Mouse (Mus musculus): Measurements from ENCODE around the gene Serinc5. TPM values are rescaled to one million over a fixed set of nuclear protein-coding genes. Genes with fewer than 3 reads are reported as not detected.

Gene Serinc5
- polyA plus RNA-seq, 1 experiment from 2014 or later: 10.6 TPM

DNA sequence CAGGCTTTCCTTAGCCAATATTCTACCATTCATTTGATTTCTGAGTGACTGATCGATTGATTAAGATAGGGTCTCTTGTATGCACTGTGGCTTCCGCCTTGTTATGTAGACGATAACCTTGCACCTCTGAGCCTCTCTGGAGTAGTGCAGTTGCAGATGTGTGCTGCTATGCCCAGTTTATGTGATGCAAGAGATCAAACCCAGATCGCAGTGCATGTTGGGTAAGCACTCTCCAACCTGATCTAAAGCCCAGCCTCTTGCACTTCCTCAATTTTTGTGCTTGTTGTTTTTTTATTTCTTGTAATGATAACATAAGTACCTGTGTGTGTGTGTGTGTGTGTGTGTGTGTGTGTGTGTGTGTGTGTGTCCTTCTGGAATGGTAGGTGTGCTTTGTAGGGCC lies 132.0 kb downstream of the Serinc5 start:
- WGBS: 88% methylated on average over 4 of the region's 4 CpGs
- Histone ChIP-seq H3K9me3 (replicated peaks) (no peaks in the 10 kb centered on the region), H3K27ac (replicated peaks) (no peak overlapping the region), H3K4me3 (no peak overlapping the region), H3K27me3 (ENCODE audit: low read depth, poor library complexity, severe bottlenecking) (no peaks in the 10 kb centered on the region), H3K4me1 (peaks cover 4% of the 10 kb centered on the region; the same call in 1 of the 2 replicates), H3K36me3 (no peaks in the 10 kb centered on the region)
- no peak for DNase-seq (ENCODE audit: low spot score)

DNA sequence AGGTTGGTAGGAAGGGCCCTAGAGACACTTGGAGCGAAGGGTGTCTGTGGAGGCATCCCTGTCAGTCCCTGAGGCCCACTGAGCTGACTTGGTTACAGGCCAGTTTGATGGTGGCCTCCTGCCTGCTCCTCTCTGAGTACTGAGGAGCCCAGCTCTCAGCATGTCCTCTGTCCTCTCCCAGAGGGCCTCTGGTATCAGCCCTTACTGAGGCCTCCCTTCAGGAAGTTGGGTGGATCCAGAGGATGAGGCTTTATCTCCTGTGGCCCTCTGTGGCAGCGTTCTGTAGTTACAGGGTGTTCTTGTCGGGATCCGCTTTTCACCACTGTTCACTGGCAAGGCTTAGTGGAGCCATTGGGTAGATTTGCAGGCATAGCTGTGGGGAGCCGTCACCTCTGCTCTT lies 132.4 kb downstream of the Serinc5 start:
- no peak for DNase-seq (ENCODE audit: low spot score)
- 68% methylated on average over 5 of the region's 5 CpGs for WGBS

GRCm38 (mm10) chr13:92750976-92751518 lies 140.2 kb downstream of the Serinc5 start:
- peak; percentile 68 for DNase-seq (ENCODE audit: low spot score)
- no peaks in the 10 kb centered on the region for H3K9me3 ChIP-seq (replicated peaks)
- no peak overlapping the region for H3K27ac ChIP-seq (replicated peaks)
- peaks cover 8% of the 10 kb centered on the region for H3K4me1 ChIP-seq
- no peaks in the 10 kb centered on the region for H3K27me3 ChIP-seq (ENCODE audit: low read depth, poor library complexity, severe bottlenecking)
- H3K36me3 ChIP-seq: no peaks in the 10 kb centered on the region
- H3K4me3 ChIP-seq: no peak overlapping the region
- WGBS: 33% methylated on average over 7 of the region's 7 CpGs

More for the DNA sequence above, 132.4 kb downstream of the Serinc5 start:
- H3K9me3 ChIP-seq (replicated peaks): no peaks in the 10 kb centered on the region
- no peak overlapping the region for H3K4me3 ChIP-seq
- H3K36me3 ChIP-seq: no peaks in the 10 kb centered on the region
- H3K27ac ChIP-seq (replicated peaks): no peak overlapping the region
- no peaks in the 10 kb centered on the region for H3K27me3 ChIP-seq (ENCODE audit: low read depth, poor library complexity, severe bottlenecking)
- H3K4me1 ChIP-seq: peaks cover 4% of the 10 kb centered on the region; the same call in 1 of the 2 replicates

GRCm38 (mm10) chr13:92751726-92752565 lies 141.1 kb downstream of the Serinc5 start:
- H3K4me1 ChIP-seq: peaks cover 14% of the 10 kb centered on the region
- H3K36me3 ChIP-seq: no peaks in the 10 kb centered on the region
- H3K27ac ChIP-seq (replicated peaks): 0 out of 2 replicates have a peak overlapping the region, but pooled peaks have one; percentile 33
- no peak overlapping the region for H3K4me3 ChIP-seq
- no peaks in the 10 kb centered on the region for H3K27me3 ChIP-seq (ENCODE audit: low read depth, poor library complexity, severe bottlenecking)
- H3K9me3 ChIP-seq (replicated peaks): no peaks in the 10 kb centered on the region
- WGBS: 72% methylated on average over 21 of the region's 21 CpGs
- peak; percentile 77 for DNase-seq (ENCODE audit: low spot score)

- Histone ChIP-seq H3K9me3 (replicated peaks) (no peaks in the 10 kb centered on the region), H3K4me1 (peaks cover 14% of the 10 kb centered on the region), H3K36me3 (no peaks in the 10 kb centered on the region), H3K27ac (replicated peaks) (no peak overlapping the region), H3K27me3 (ENCODE audit: low read depth, poor library complexity, severe bottlenecking) (no peaks in the 10 kb centered on the region), H3K4me3 (no peak overlapping the region)
- WGBS: 92% methylated on average over 8 of the region's 8 CpGs
- DNase-seq (ENCODE audit: low spot score): no peak
Observed at GRCm38 (mm10) chr13:92753676-92754075, 142.8 kb downstream of the Serinc5 start.

DNA sequence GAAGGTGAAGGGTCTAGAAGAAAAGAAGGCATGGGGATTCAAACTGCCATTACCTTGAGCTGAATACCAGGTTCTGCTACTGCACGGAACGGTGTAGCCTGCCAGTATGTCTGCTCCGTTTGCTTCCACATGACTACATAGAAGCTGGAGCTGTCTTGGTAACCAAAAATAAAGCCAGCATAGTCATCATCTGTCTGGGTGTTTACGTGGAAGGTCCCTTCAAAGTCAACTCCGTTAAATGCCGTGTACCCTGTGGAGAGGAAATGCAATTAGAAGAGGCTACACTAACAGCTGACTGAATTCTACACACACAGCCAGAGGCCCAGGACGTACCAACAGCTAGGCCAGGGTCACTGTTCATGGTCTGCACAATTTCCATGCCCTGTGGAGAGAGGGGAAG lies 144.1 kb downstream of the Serinc5 start:
- no peak for DNase-seq (ENCODE audit: low spot score)
- Histone ChIP-seq H3K27ac (replicated peaks) (no peak overlapping the region), H3K36me3 (no peaks in the 10 kb centered on the region), H3K4me3 (no peak overlapping the region), H3K4me1 (peaks cover 14% of the 10 kb centered on the region), H3K27me3 (ENCODE audit: low read depth, poor library complexity, severe bottlenecking) (no peaks in the 10 kb centered on the region), H3K9me3 (replicated peaks) (no peaks in the 10 kb centered on the region)
- WGBS: 86% methylated on average over 7 of the region's 7 CpGs

DNA sequence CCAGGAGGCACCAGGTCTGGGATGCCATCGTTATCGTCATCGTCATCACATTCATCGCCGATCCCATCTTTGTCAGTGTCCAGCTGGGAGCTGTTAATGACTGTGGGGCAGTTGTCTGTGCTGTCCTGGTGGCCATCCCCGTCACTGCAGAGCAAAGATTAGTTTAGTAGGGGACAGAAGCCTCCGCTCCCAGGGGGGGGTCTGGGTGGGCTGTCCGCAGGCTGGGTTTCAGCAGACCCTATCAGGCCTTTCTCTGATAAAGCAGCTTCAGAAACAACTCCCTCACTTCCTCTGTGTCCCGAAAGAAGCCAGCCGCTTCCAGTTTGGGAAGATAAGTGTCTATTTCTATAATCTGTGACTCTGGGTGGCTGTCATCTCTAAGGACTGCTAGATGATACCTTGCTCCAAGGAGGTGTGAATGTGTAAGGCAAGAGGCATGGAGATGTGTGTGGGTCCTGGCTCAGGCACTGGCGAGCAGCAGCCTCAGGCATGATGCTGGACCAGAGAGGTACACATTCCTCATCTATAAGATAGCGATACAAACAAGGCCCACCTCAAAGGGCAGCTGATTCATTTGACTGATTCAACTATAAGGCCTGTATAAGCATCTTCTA lies 147.2 kb downstream of the Serinc5 start:
- H3K27me3 ChIP-seq (ENCODE audit: low read depth, poor library complexity, severe bottlenecking): no peaks in the 10 kb centered on the region
- 87% methylated on average over 12 of the region's 12 CpGs for WGBS

GRCm38 (mm10) chr13:92759096-92759495 lies 148.2 kb downstream of the Serinc5 start:
- 94% methylated on average over 4 of the region's 4 CpGs for WGBS

More for the DNA sequence above, 147.2 kb downstream of the Serinc5 start:
- no peak overlapping the region for H3K4me3 ChIP-seq
- DNase-seq (ENCODE audit: low spot score): no peak
- peaks cover 6% of the 10 kb centered on the region; the same call in 1 of the 2 replicates for H3K4me1 ChIP-seq
- H3K27ac ChIP-seq (replicated peaks): no peak overlapping the region
- no peaks in the 10 kb centered on the region for H3K9me3 ChIP-seq (replicated peaks)
- no peaks in the 10 kb centered on the region for H3K36me3 ChIP-seq

DNA sequence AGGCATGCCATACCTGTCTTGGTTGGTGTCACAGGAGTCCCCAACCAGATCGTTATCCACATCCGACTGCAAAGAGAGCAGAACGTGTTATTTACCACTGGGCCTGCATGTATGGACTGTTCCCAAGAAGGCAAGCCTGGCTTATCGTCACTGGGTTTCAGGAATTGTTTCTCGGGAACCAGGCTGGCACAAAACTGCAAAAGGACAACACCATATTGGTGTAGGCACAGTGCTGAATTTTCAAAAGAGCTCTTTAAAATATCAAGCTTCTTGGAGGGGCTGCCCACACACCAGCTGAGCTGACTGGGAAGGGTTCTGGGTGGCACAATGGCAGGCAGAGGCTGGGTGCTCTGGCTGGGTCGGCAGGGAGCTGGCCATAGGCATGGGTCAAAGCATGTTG lies 149.6 kb downstream of the Serinc5 start:
- Histone ChIP-seq H3K27me3 (ENCODE audit: low read depth, poor library complexity, severe bottlenecking) (no peaks in the 10 kb centered on the region), H3K27ac (replicated peaks) (no peak overlapping the region), H3K9me3 (replicated peaks) (no peaks in the 10 kb centered on the region), H3K36me3 (no peaks in the 10 kb centered on the region), H3K4me3 (no peak overlapping the region), H3K4me1 (peaks cover 6% of the 10 kb centered on the region; the same call in 1 of the 2 replicates)
- WGBS: 89% methylated on average over 6 of the region's 6 CpGs
- DNase-seq (ENCODE audit: low spot score): no peak

More at GRCm38 (mm10) chr13:92759096-92759495, 148.2 kb downstream of the Serinc5 start:
- DNase-seq (ENCODE audit: low spot score): no peak
- Histone ChIP-seq H3K27ac (replicated peaks) (no peak overlapping the region), H3K4me3 (no peak overlapping the region), H3K36me3 (no peaks in the 10 kb centered on the region), H3K9me3 (replicated peaks) (no peaks in the 10 kb centered on the region), H3K4me1 (peaks cover 6% of the 10 kb centered on the region; the same call in 1 of the 2 replicates), H3K27me3 (ENCODE audit: low read depth, poor library complexity, severe bottlenecking) (no peaks in the 10 kb centered on the region)

Other genes starting within 250 kb of the Serinc5 start
- gene Ankrd34b, start 185.2 kb upstream of the Serinc5 start, polyA plus RNA-seq (2016; fragmentation: Nextera tagmentation; extraction: Ambion mirVana): 0.09 and 0.11 TPM in 2 replicates
- gene Fam151b, start 127.1 kb upstream of the Serinc5 start, polyA plus RNA-seq (2016; fragmentation: Nextera tagmentation; extraction: Ambion mirVana): 0.16 TPM in 1 of 2 replicates, not detected in the other
- gene Zfyve16, start 80.2 kb upstream of the Serinc5 start, polyA plus RNA-seq (2016; fragmentation: Nextera tagmentation; extraction: Ambion mirVana): 9.5 and 12.3 TPM in 2 replicates
- gene Spz1, start 34.9 kb upstream of the Serinc5 start, polyA plus RNA-seq (2016; fragmentation: Nextera tagmentation; extraction: Ambion mirVana): not detected in 2 replicates
- 1.4 and 1.5 TPM in 2 replicates for gene Thbs4, start 183.7 kb downstream of the Serinc5 start, polyA plus RNA-seq (2016; fragmentation: Nextera tagmentation; extraction: Ambion mirVana)
- gene Mtx3, start 233.7 kb downstream of the Serinc5 start, polyA plus RNA-seq (2016; fragmentation: Nextera tagmentation; extraction: Ambion mirVana): 2.6 and 3.3 TPM in 2 replicates